Mouse (Mus musculus): ENCODE data around the gene Rars. TPM values are rescaled to one million over a fixed set of nuclear protein-coding genes. Genes with fewer than 3 reads are reported as not detected.
"Not testable (repeated sequence)": the region's sequence is repeated elsewhere in the genome, so short reads cannot be mapped to it uniquely, and the experiment has no call there.

Gene Rars
- total RNA-seq, 2 experiments from 2014 or later, result 62.2 to 67.7 TPM

DNA sequence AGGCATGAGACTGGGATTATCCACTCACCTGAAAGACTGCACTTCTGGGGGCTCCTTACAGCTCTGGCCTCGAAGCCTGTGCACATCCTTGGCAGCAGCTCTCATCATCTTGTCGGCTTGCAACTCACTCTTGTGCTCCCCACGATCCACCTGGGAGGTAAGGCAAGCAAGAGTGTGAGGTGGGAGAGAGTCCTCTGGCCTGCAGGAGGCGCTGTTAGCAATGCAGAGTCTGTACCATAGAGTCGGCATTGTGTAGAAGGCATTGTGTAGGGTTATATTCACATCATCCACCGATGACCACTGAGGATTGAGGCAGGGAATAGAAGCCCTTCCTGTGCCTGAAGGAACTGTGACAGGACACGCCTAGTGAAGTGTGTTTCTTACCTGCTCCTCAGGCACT, 6.0 kb upstream of the Rars start:
- no peak for DNase-seq (ENCODE audit: low spot score in 2 of 2)

DNA sequence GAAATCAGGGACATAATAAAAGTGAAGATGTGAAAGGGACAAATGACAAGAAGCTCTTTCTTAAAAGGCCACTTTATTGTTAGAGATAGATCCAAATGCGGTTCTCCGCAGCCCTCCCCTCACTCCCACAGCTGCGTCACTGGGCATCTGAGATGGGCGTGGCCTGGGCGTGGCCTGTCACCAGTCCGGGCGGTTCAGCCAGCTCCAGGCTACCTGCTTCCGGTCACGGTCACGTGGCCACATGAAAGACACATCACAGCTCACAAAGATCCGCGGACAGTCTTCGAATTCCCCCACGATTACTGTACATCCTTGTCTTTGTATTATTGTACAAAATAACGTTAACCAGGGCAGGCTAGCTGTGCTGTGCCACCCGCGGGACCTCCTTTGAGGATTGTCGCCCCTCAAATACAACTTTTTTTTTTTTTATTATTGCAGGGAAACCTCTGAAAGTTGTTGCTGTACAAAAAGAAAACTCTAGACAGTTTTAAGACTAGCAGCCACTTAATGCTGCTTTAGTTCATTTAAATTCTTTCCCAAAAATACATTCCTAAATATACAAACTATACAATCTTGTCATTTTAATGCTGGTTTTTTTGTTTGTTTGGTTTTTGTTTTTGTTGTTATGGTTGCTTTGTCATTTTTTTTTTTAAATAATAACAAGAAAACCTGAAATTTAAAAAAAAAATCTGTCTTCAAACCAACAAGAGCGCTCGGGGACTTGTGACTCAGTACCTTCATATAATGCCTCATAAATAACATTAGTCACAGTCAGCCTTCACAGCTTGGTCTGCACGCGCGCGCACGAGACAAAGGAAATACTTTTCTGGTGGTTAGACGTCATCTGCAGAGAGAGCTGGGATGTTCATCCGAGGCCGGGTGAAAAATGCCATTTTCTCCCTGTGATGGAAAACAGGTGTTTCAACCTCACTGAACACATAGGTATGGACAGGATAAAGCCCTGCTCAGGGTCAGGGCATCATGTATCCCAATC, 4.3 kb upstream of the Rars start:
- DNase-seq (ENCODE audit: low spot score in 2 of 2), result peak; percentile 83 to 93

- DNase-seq (ENCODE audit: low spot score in 2 of 2), result no peak
Measured at GRCm38 (mm10) chr11:35837156-35838126, 3.1 kb upstream of the Rars start.

GRCm38 (mm10) chr11:35833270-35833669, 1.0 kb downstream of the Rars start:
- DNase-seq (ENCODE audit: low spot score in 2 of 2), result no peak

GRCm38 (mm10) chr11:35832139-35832538, 2.2 kb downstream of the Rars start:
- no peak for DNase-seq (ENCODE audit: low spot score in 2 of 2)

DNA sequence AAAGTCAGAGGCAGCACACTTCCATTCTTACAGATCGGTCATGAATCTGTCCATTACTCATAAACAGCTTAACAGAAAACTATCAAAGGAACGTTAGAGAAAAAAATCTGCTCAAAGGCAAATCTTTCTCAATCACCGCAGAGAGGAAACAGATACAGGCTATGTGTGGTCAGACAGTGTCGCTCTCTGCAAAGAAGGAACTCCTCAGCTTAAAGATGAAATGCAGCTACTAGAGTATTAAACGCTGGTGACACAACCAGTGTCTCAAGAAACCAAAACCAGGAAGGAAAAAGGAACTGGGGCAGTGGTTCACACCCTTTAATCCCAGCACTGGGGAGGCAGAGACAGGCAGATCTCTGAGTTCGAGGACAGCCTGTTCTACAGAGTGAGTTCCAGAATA, 6.6 kb downstream of the Rars start:
- no peak for DNase-seq (ENCODE audit: low spot score in 2 of 2)

GRCm38 (mm10) chr11:35816316-35816715, 18.0 kb downstream of the Rars start:
- DNase-seq (ENCODE audit: low spot score in 2 of 2), result no peak

DNA sequence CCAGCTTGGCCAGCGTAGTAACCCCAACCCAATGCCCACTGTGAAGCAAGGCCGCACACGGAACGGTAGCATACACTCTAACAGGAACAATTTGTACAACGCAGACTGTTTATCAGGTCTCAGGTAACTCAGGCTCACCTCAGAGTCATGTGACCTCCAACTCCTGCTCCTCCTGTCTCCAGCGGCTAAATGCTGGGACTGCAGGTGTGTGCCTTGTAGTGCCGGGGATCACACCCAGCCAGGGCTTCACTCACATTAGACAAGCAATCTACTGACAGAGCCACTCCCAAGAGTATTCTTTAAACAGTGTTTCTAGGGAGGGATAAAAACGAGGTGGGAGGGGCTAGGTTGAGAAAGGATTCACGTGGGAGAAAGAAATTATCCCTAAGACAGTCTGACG, 22.8 kb downstream of the Rars start:
- DNase-seq (ENCODE audit: low spot score in 2 of 2), result no peak

DNA sequence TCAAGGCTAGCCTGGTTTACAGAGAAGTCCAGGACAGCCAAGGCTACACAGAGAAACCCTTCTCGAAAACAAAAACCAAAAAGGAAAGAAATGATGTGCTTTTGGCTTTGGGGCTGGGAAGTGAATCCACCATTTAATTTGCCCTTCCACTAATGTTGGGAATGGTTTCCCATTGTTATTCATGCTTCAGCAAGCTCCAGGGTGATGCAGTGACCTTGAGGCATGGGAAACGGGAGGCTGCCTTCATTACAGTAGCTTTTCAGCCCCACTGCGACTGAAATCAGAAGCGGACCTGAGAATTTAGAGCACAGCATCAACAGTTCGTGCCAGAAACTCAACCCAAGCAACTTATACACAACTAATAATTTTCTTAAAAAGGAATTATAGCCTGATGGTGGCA, 33.0 kb downstream of the Rars start:
- DNase-seq (ENCODE audit: low spot score in 2 of 2), result no peak

- peak in 1 of 2 experiments; percentile 28 for DNase-seq (ENCODE audit: low spot score in 2 of 2)
Measured at GRCm38 (mm10) chr11:35798874-35799273, 35.4 kb downstream of the Rars start, which contains the start of gene Fbll1. Gene Fbll1, minus strand, starts transcription at chr11:35798884.

GRCm38 (mm10) chr11:35798495-35798820, 35.8 kb downstream of the Rars start:
- DNase-seq (ENCODE audit: low spot score in 2 of 2), result no peak

- no peak for DNase-seq (ENCODE audit: low spot score in 2 of 2)
Measured at GRCm38 (mm10) chr11:35797751-35798494, 36.4 kb downstream of the Rars start.

- DNase-seq (ENCODE audit: low spot score in 2 of 2), result not testable (repeated sequence)
Measured at GRCm38 (mm10) chr11:35792800-35793199, 41.5 kb downstream of the Rars start.

- DNase-seq (ENCODE audit: low spot score in 2 of 2), result no peak
Measured at GRCm38 (mm10) chr11:35788443-35788842, 45.9 kb downstream of the Rars start.

DNA sequence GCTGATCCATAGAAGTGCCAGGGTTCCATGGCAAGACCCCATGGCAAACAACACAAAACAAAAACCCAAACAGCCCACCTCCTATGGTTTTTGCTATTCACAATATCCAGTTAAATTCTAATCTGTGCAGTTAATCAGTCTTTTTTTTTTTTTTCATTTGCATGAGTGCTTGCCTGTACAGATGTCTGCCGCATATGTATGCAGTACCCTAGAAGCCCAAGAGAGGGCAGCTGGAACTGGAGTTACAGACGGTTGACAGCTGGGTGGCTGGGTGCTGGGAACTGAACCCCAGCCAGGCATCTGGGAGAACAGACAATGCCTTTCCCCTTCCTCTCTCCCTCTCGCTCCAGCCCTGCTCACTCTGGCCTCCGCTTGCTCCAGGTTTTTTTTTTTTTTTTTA, 49.8 kb downstream of the Rars start:
- DNase-seq (ENCODE audit: low spot score in 2 of 2), result no peak

GRCm38 (mm10) chr11:35784002-35784401, 50.3 kb downstream of the Rars start:
- DNase-seq (ENCODE audit: low spot score in 2 of 2), result no peak

GRCm38 (mm10) chr11:35783038-35783437, 51.3 kb downstream of the Rars start:
- no peak for DNase-seq (ENCODE audit: low spot score in 2 of 2)

DNA sequence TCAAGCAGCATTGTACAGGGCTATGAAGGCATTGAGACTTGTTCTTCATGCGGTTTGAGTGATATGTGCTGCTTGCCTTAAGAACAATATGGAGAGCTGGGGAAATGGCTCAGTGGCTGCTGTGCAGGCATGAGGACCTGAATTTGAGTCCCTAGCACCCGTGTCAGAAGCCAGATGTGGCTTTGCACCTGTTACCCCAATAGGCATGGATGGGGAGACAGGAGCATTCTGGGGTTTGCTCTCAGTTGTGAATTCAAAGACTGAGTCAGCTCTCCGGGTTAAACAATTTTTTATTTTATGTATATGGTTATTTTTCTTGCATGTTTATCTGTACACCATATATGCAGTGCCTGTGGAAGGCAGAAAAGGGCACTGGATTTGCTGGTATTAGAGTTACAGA, 51.9 kb downstream of the Rars start:
- no peak for DNase-seq (ENCODE audit: low spot score in 2 of 2)

- DNase-seq (ENCODE audit: low spot score in 2 of 2), result no peak
Measured at GRCm38 (mm10) chr11:35780336-35780735, 54.0 kb downstream of the Rars start.

GRCm38 (mm10) chr11:35776452-35776851, 57.9 kb downstream of the Rars start:
- no peak for DNase-seq (ENCODE audit: low spot score in 2 of 2)

- no peak for DNase-seq (ENCODE audit: low spot score in 2 of 2)
Measured at GRCm38 (mm10) chr11:35775606-35776005, 58.7 kb downstream of the Rars start.
